Mouse (Mus musculus) kidney, embryonic 14.5 days (tissue): ENCODE results near the gene D930007J09Rik. TPM values are rescaled to one million over a fixed set of nuclear protein-coding genes. Genes with fewer than 3 reads are reported as not detected.

Experiments
- ATAC-seq: fragments of 200-750 bp; cut with Nextera tagmentation; 2 replicates; pipeline ENCODE4 v1.8.0; 2017; ENCODE audit warnings: moderate number of reproducible peaks, mild to moderate bottlenecking, moderate TSS enrichment, moderate library complexity; ENCODE audit not compliant: low FRiP score, low TSS enrichment
- H3K27ac ChIP-seq: fragments of 300-500 bp; sonication (generic); 2 replicates; pipeline ENCODE4 v1.5.1; 2014; ENCODE audit warnings: low read depth, mild to moderate bottlenecking, low read length, moderate library complexity, mixed read lengths
- H3K27me3 ChIP-seq: fragments of 300-500 bp; sonication (generic); 2 replicates; pipeline ENCODE4 v1.6.1; 2014; ENCODE audit warnings: mild to moderate bottlenecking, low read length; ENCODE audit not compliant: control insufficient read depth, insufficient read depth
- H3K36me3 ChIP-seq: fragments of 300-500 bp; sonication (generic); 2 replicates; pipeline ENCODE4 v1.6.1; 2014; ENCODE audit warnings: low read length, mixed read lengths; ENCODE audit not compliant: control insufficient read depth, insufficient read depth
- H3K4me1 ChIP-seq: fragments of 300-500 bp; sonication (generic); 2 replicates; pipeline ENCODE4 v1.6.1; 2014; ENCODE audit warnings: low read length, mixed read lengths; ENCODE audit not compliant: control insufficient read depth, insufficient read depth
- H3K4me2 ChIP-seq: fragments of 300-500 bp; sonication (generic); replicated peaks from 2 replicates; pipeline ENCODE4 v1.6.1; 2014; ENCODE audit warnings: low read depth, mild to moderate bottlenecking, low read length
- H3K4me3 ChIP-seq: fragments of 300-500 bp; sonication (generic); 2 replicates; pipeline ENCODE4 v1.5.1; 2014; ENCODE audit warnings: mild to moderate bottlenecking, low read length
- H3K9ac ChIP-seq: fragments of 300-500 bp; sonication (generic); 2 replicates; pipeline ENCODE4 v1.6.1; 2014; ENCODE audit warnings: low read depth, mild to moderate bottlenecking, low read length, moderate library complexity
- H3K9me3 ChIP-seq: fragments of 300-500 bp; sonication (generic); 2 replicates; pipeline ENCODE4 v1.6.1; 2016; ENCODE audit warnings: low read length; ENCODE audit not compliant: control insufficient read depth
- WGBS: fragments of 180-500 bp; shearing (Covaris S2); extraction: QIAGEN DNeasy Blood & Tissue Kit; methylation state at CpG from one replicate; pipeline ENCODE4 v1.1.7; 2014; 5-methylcytosine and 5-hydroxymethylcytosine counted together
- polyA plus RNA-seq: library from polyadenylated mRNA; unstranded; fragments of >200 nt; fragmentation: Nextera tagmentation; extraction: Ambion mirVana; gene quantifications from 2 replicates; pipeline ENCODE4 v1.2.1, GENCODE M21; 2014

Gene D930007J09Rik
- polyA plus RNA-seq, 1 experiment from 2014 or later, result not detected

DNA sequence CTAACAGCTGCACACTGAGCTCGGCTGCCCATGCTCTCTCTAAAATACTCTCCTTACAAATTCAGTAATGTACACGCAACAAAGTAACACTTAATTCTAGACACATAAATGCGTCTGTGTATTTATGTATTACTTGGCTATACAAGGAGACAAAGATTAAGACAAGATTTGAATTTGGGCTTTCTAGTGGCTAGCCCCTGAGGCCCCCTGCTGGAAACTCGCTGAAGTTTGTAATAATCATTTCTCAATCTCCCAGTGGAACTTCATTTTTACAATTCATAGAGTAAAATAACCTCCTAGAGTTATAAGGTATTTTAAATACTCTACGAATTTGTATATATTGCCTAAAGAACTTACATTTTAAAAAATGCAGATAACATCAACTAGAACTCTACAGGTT is 19.6 kb downstream of the D930007J09Rik start:
- no peak overlapping the region for H3K27ac ChIP-seq
- no peaks in the 10 kb centered on the region for H3K9me3 ChIP-seq
- no peak for ATAC-seq
- no peak overlapping the region for H3K4me3 ChIP-seq
- H3K4me2 ChIP-seq, result no peak overlapping the region
- no peaks in the 10 kb centered on the region for H3K36me3 ChIP-seq
- H3K27me3 ChIP-seq, result no peaks in the 10 kb centered on the region
- H3K4me1 ChIP-seq, result 0 out of 2 replicates have a peak, but pooled peaks cover 3% of the 10 kb centered on the region
- WGBS, result 61% methylated on average over 5 of the region's 5 CpGs
- H3K9ac ChIP-seq, result no peak overlapping the region

DNA sequence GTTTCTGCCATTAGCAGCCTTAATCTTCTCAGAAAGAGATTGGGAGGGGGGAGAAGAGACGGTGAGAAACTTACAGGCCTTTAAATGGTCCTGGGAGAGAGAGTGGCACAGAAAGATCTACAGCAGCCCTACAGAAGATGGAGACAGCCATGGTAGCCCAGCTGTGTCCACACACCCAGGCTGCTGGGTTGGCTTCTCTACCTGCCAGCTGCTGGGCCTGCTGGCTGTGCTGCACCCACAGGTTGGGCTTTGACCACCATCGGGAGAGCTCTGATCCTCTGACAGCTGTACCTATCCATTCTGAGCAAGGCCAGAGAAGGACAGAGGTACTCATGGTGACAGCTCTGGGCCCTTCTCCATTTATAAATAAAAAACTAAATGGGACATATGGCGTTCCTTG is 23.8 kb downstream of the D930007J09Rik start:
- Histone ChIP-seq H3K27ac (no peak overlapping the region), H3K27me3 (no peaks in the 10 kb centered on the region), H3K36me3 (no peaks in the 10 kb centered on the region), H3K9me3 (no peaks in the 10 kb centered on the region), H3K4me2 (no peak overlapping the region), H3K4me1 (0 out of 2 replicates have a peak, but pooled peaks cover 3% of the 10 kb centered on the region), H3K4me3 (no peak overlapping the region), H3K9ac (no peak overlapping the region)
- no peak for ATAC-seq
- WGBS, result 64% methylated on average over 3 of the region's 3 CpGs

- H3K27ac ChIP-seq, result no peak overlapping the region
- 82% methylated on average over 10 of the region's 10 CpGs for WGBS
- no peak overlapping the region for H3K4me3 ChIP-seq
- 0 out of 2 replicates have a peak, but pooled peaks cover 3% of the 10 kb centered on the region for H3K4me1 ChIP-seq
- no peaks in the 10 kb centered on the region for H3K9me3 ChIP-seq
- no peak overlapping the region for H3K9ac ChIP-seq
- H3K36me3 ChIP-seq, result no peaks in the 10 kb centered on the region
- no peak overlapping the region for H3K4me2 ChIP-seq
- no peak for ATAC-seq
- H3K27me3 ChIP-seq, result no peaks in the 10 kb centered on the region
Measured at GRCm38 (mm10) chr13:32776350-32776749, 26.3 kb downstream of the D930007J09Rik start.

- H3K36me3 ChIP-seq, result no peaks in the 10 kb centered on the region
- H3K4me1 ChIP-seq, result 0 out of 2 replicates have a peak, but pooled peaks cover 3% of the 10 kb centered on the region
- H3K4me3 ChIP-seq, result no peak overlapping the region
- WGBS, result 90% methylated on average over 9 of the region's 9 CpGs
- H3K9me3 ChIP-seq, result no peaks in the 10 kb centered on the region
- H3K27me3 ChIP-seq, result no peaks in the 10 kb centered on the region
- H3K27ac ChIP-seq, result no peak overlapping the region
- H3K4me2 ChIP-seq, result no peak overlapping the region
- no peak overlapping the region for H3K9ac ChIP-seq
- ATAC-seq, result no peak
Measured at GRCm38 (mm10) chr13:32775889-32776288, 26.8 kb downstream of the D930007J09Rik start.

DNA sequence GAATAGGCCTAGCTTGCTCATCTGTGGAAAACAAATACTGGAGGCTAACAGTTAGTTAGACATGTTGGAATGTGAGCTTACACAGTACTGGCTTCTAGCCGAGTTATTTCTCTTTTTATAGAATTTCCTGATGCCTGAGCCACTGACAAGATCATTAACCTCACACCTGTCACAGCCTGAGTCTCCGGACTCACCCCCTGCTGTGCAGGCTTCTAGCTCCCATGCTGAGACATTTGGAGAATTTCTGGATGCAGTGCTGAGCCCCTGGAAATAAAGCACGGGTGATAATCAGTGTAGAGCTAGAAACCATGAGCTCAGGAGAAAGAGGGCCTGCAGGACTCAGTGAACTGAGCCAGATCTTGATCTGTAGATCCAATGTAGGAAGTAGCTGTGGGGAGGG is 32.7 kb downstream of the D930007J09Rik start:
- Histone ChIP-seq H3K36me3 (no peaks in the 10 kb centered on the region), H3K4me2 (no peak overlapping the region), H3K9me3 (no peaks in the 10 kb centered on the region), H3K27me3 (no peaks in the 10 kb centered on the region), H3K4me1 (no peaks in the 10 kb centered on the region), H3K4me3 (no peak overlapping the region), H3K9ac (no peak overlapping the region), H3K27ac (no peak overlapping the region)
- 18% methylated on average over 3 of the region's 3 CpGs for WGBS
- no peak for ATAC-seq

DNA sequence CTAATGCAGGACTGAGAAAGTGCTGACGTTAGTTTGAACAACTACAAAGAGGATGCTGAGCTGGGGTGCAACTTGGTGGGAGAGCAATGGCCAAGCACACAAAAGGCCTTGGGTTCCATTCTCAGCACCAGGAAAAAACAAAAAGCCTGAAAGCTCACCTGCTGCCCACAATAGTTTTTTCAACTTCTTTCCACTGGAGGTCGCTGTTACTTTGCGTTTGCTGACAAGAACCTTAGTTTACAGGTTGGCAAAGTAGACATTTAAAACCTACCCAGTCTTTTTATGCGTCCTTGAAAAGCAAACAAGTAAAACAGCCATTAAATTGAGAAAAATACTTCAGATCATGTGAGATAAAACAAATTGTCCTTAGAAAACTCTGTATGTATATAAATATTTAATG is 34.5 kb downstream of the D930007J09Rik start:
- no peak overlapping the region for H3K4me3 ChIP-seq
- no peak overlapping the region for H3K4me2 ChIP-seq
- no peak overlapping the region for H3K9ac ChIP-seq
- H3K27me3 ChIP-seq, result no peaks in the 10 kb centered on the region
- WGBS, result 9% methylated on average over 4 of the region's 4 CpGs
- H3K9me3 ChIP-seq, result no peaks in the 10 kb centered on the region
- no peak overlapping the region for H3K27ac ChIP-seq
- no peaks in the 10 kb centered on the region for H3K36me3 ChIP-seq
- no peaks in the 10 kb centered on the region for H3K4me1 ChIP-seq
- ATAC-seq, result no peak

DNA sequence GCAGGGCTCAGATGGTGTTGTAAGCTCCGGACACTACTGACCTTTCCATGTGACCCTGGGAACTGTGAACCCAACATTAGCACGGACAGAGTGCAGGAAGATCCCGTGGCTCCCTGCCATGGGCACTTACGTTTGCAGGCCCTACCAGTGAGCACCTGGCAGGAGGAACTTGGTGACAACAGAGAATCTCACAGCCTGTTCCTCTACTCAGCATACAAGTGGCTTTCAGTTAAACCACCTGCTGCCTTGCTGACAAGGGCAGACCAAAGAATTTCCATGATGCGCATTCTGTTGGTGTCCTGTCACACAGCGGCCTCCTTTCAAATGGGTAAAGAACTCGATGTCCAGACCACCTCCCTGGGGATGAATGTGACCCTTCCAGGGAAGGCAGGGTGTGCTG is 38.2 kb downstream of the D930007J09Rik start:
- no peak for ATAC-seq
- Histone ChIP-seq H3K4me2 (no peak overlapping the region), H3K4me1 (no peaks in the 10 kb centered on the region), H3K36me3 (no peaks in the 10 kb centered on the region), H3K9ac (no peak overlapping the region), H3K27me3 (no peaks in the 10 kb centered on the region), H3K27ac (no peak overlapping the region), H3K4me3 (no peak overlapping the region), H3K9me3 (no peaks in the 10 kb centered on the region)
- WGBS, result 38% methylated on average over 7 of the region's 7 CpGs

- Histone ChIP-seq H3K9ac (no peak overlapping the region), H3K36me3 (no peaks in the 10 kb centered on the region), H3K27ac (no peak overlapping the region)
Measured at GRCm38 (mm10) chr13:32763141-32763540, 39.5 kb downstream of the D930007J09Rik start.

GRCm38 (mm10) chr13:32760795-32761194 is 41.9 kb downstream of the D930007J09Rik start:
- H3K27me3 ChIP-seq, result no peaks in the 10 kb centered on the region
- H3K36me3 ChIP-seq, result no peaks in the 10 kb centered on the region
- no peak overlapping the region for H3K4me2 ChIP-seq
- H3K9ac ChIP-seq, result no peak overlapping the region
- 84% methylated on average over 2 of the region's 2 CpGs for WGBS
- H3K4me1 ChIP-seq, result no peaks in the 10 kb centered on the region
- no peak overlapping the region for H3K27ac ChIP-seq
- ATAC-seq, result no peak
- no peak overlapping the region for H3K4me3 ChIP-seq
- no peaks in the 10 kb centered on the region for H3K9me3 ChIP-seq

More at GRCm38 (mm10) chr13:32763141-32763540, 39.5 kb downstream of the D930007J09Rik start:
- Histone ChIP-seq H3K27me3 (no peaks in the 10 kb centered on the region), H3K4me3 (no peak overlapping the region), H3K4me1 (no peaks in the 10 kb centered on the region), H3K4me2 (no peak overlapping the region), H3K9me3 (no peaks in the 10 kb centered on the region)
- ATAC-seq, result no peak
- 88% methylated on average over 3 of the region's 3 CpGs for WGBS
